Mouse (Mus musculus): ENCODE data around the gene Ppm1n.

Gene Ppm1n

GRCm38 (mm10) chr7:19252078-19252477 is 27.8 kb downstream of the Ppm1n start:
- DNase-seq (ENCODE audit: low read depth, low spot score) = no peak

- no peak for DNase-seq (ENCODE audit: low read depth, low spot score)
These were observed 32.4 kb downstream of the Ppm1n start for GRCm38 (mm10) chr7:19247511-19247910.

- no peak for DNase-seq (ENCODE audit: low read depth, low spot score)
These were observed 33.0 kb downstream of the Ppm1n start for GRCm38 (mm10) chr7:19246855-19247254.

GRCm38 (mm10) chr7:19245083-19245482 is 34.8 kb downstream of the Ppm1n start:
- DNase-seq (ENCODE audit: low read depth, low spot score) = no peak

GRCm38 (mm10) chr7:19243858-19244257 is 36.0 kb downstream of the Ppm1n start:
- peak; percentile 68 for DNase-seq (ENCODE audit: low read depth, low spot score)

- DNase-seq (ENCODE audit: low read depth, low spot score) = no peak
These were observed 37.9 kb downstream of the Ppm1n start for GRCm38 (mm10) chr7:19242005-19242404.

GRCm38 (mm10) chr7:19240905-19241463 is 38.9 kb downstream of the Ppm1n start:
- peak; percentile 86 for DNase-seq (ENCODE audit: low read depth, low spot score)

- DNase-seq (ENCODE audit: low read depth, low spot score) = no peak
These were observed 39.9 kb downstream of the Ppm1n start for GRCm38 (mm10) chr7:19239986-19240385.

- DNase-seq (ENCODE audit: low read depth, low spot score) = peak; percentile 93
These were observed 40.4 kb downstream of the Ppm1n start for GRCm38 (mm10) chr7:19239423-19239822.

- no peak for DNase-seq (ENCODE audit: low read depth, low spot score)
These were observed 41.5 kb downstream of the Ppm1n start for GRCm38 (mm10) chr7:19238344-19238743.

GRCm38 (mm10) chr7:19236411-19236810 is 43.5 kb downstream of the Ppm1n start:
- DNase-seq (ENCODE audit: low read depth, low spot score) = no peak

GRCm38 (mm10) chr7:19235092-19235671 is 44.7 kb downstream of the Ppm1n start:
- DNase-seq (ENCODE audit: low read depth, low spot score) = no peak

- no peak for DNase-seq (ENCODE audit: low read depth, low spot score)
These were observed 45.2 kb downstream of the Ppm1n start for GRCm38 (mm10) chr7:19234652-19235051.

GRCm38 (mm10) chr7:19231849-19232248 is 48.0 kb downstream of the Ppm1n start:
- no peak for DNase-seq (ENCODE audit: low read depth, low spot score)

- DNase-seq (ENCODE audit: low read depth, low spot score) = no peak
These were observed 49.0 kb downstream of the Ppm1n start for GRCm38 (mm10) chr7:19230899-19231298.

- DNase-seq (ENCODE audit: low read depth, low spot score) = no peak
These were observed 49.8 kb downstream of the Ppm1n start for GRCm38 (mm10) chr7:19230041-19230580.

- no peak for DNase-seq (ENCODE audit: low read depth, low spot score)
These were observed 50.5 kb downstream of the Ppm1n start for GRCm38 (mm10) chr7:19229404-19229803.

GRCm38 (mm10) chr7:19228793-19229148 is 51.1 kb downstream of the Ppm1n start:
- no peak for DNase-seq (ENCODE audit: low read depth, low spot score)

GRCm38 (mm10) chr7:19227883-19228792 is 51.7 kb downstream of the Ppm1n start, which contains the start of gene Opa3:
TSS of gene Opa3 (plus strand) at chr7:19228334.
- DNase-seq (ENCODE audit: low read depth, low spot score) = peak; percentile 100

- DNase-seq (ENCODE audit: low read depth, low spot score) = peak; percentile 74
These were observed 52.8 kb downstream of the Ppm1n start for GRCm38 (mm10) chr7:19226817-19227797.

All from brain, adult 2 months (tissue).